Mouse (Mus musculus) ES-E14 (cell line): ENCODE data around the gene Polr2a. TPM values are rescaled to one million over a fixed set of nuclear protein-coding genes. Genes with fewer than 3 reads are reported as not detected.

ENCODE experiments used
- DNase-seq: peaks from one replicate; pipeline ENCODE4 v3.0.0-alpha.2; 2013; ENCODE audit warnings: low read depth, low spot score
- H3K27ac ChIP-seq: 2 replicates; pipeline ENCODE4 v1.5.1; 2012; ENCODE audit warnings: low read depth, mild to moderate bottlenecking, low read length, moderate library complexity, mixed read lengths; ENCODE audit not compliant: poor library complexity, insufficient read depth, severe bottlenecking
- H3K36me3 ChIP-seq: 2 replicates; pipeline ENCODE4 v1.6.1; 2012; ENCODE audit warnings: mild to moderate bottlenecking, low read length, moderate library complexity, mixed read lengths; ENCODE audit not compliant: control insufficient read depth, poor library complexity, insufficient read depth, severe bottlenecking
- H3K4me1 ChIP-seq, 2 experiments: fragments of 150-350 bp in 1 of 2; sonication (generic) in 1 of 2; 2 replicates each; pipeline ENCODE4 v1.6.1; 2012; ENCODE audit warnings: low read length in 2 of 2, mild to moderate bottlenecking in 1 of 2, mixed read lengths in 1 of 2; ENCODE audit not compliant: control insufficient read depth in 2 of 2, insufficient read depth in 2 of 2, poor library complexity in 1 of 2
- H3K4me3 ChIP-seq, 2 experiments: fragments of 150-350 bp in 1 of 2; sonication (generic) in 1 of 2; 2 replicates each; pipeline ENCODE4 v1.5.1; 2012; ENCODE audit warnings: low read length in 2 of 2, low read depth in 1 of 2, mild to moderate bottlenecking in 1 of 2, mixed read lengths in 1 of 2; ENCODE audit not compliant: insufficient read depth in 1 of 2, poor library complexity in 1 of 2, severe bottlenecking in 1 of 2
- H3K9ac ChIP-seq: 2 replicates; pipeline ENCODE4 v1.6.1; 2012; ENCODE audit warnings: low read depth, mild to moderate bottlenecking, low read length, mixed read lengths; ENCODE audit not compliant: poor library complexity, insufficient read depth, severe bottlenecking
- H3K9me3 ChIP-seq: fragments of 150-350 bp; sonication (generic); 2 replicates; pipeline ENCODE4 v1.6.1; 2012; ENCODE audit warnings: low read depth, mild to moderate bottlenecking, low read length; ENCODE audit not compliant: control insufficient read depth, insufficient read depth
- CHD2 ChIP-seq: IDR thresholded peaks from 2 replicates; pipeline ENCODE4 v1.6.1; 2014; ENCODE audit warnings: mild to moderate bottlenecking, low read depth, low read length, inconsistent platforms
- HCFC1 ChIP-seq: IDR thresholded peaks from 2 replicates; pipeline ENCODE4 v1.6.1; 2012; ENCODE audit warnings: low read length, inconsistent platforms, borderline replicate concordance; ENCODE audit not compliant: insufficient read depth
- MAFK ChIP-seq: IDR thresholded peaks from 2 replicates; pipeline ENCODE4 v1.6.1; 2014; ENCODE audit warnings: mild to moderate bottlenecking, low read depth, low read length, inconsistent platforms; ENCODE audit not compliant: insufficient read depth
- ZC3H11A ChIP-seq: IDR thresholded peaks from 2 replicates; pipeline ENCODE4 v1.6.1; 2012; ENCODE audit warnings: low read depth, mild to moderate bottlenecking, inconsistent platforms, low read length, borderline replicate concordance
- ZNF384 ChIP-seq: IDR thresholded peaks from 2 replicates; pipeline ENCODE4 v1.6.1; 2012; ENCODE audit warnings: low read depth, low read length, inconsistent platforms
- in situ Hi-C, 2 experiments: fragments of 600-800 bp; cut with MboI; formaldehyde crosslinking; loops; one replicate each; pipeline ENCODE4 v1.15.1; 2025; ENCODE audit warnings: low sequenced_read_pairs in 2 of 2, inconsistent platforms in 1 of 2; ENCODE audit not compliant: unreplicated experiment in 2 of 2
- total RNA-seq: library from RNA; depleted of rRNA; stranded (reverse); fragments of 300-350 nt; gene quantifications from 2 replicates; pipeline ENCODE4 v1.2.3, GENCODE M21; 2012; rRNA removed

Polr2a gene
- total RNA-seq = 71.9 and 74.2 TPM in 2 replicates

GRCm38 (mm10) chr11:69758478-69758970 is at the start of gene Polr2a:
Gene Polr2a (minus strand): TSS chr11:69758637.
- peak; percentile 87 for DNase-seq
- peak; percentile 80; the same call in 1 of the 2 replicates for TF ChIP-seq HCFC1
- no peak for TF ChIP-seq ZC3H11A
- TF ChIP-seq MAFK = no peak
- TF ChIP-seq CHD2 = peak; percentile 14; the same call in 1 of the 2 replicates
- TF ChIP-seq ZNF384 = no peak
- peak within 1 kb of the TSS; percentile 96 for H3K9ac ChIP-seq
- H3K4me3 ChIP-seq = peak within 1 kb of the TSS; percentile 83 to 85
- H3K27ac ChIP-seq = peak within 1 kb of the TSS; percentile 96
- in situ Hi-C loops = no loop called here
- peaks cover 6 to 7% of the 10 kb centered on the region in 2 experiments; a peak in 3 of 4 replicates for H3K4me1 ChIP-seq
- peaks cover 2% of the 10 kb centered on the region for H3K36me3 ChIP-seq
- H3K9me3 ChIP-seq = no peaks in the 10 kb centered on the region

GRCm38 (mm10) chr11:69807641-69808040 is 49.2 kb upstream of the Polr2a start:
- in situ Hi-C loops = loop anchor here in 1 of 2 experiments (10.0 kb wide), 1 partner anchor 67 kb away; the partner anchor contains the start of gene Tmem95
- TF ChIP-seq HCFC1 (no peak), ZNF384 (no peak), ZC3H11A (no peak), CHD2 (no peak), MAFK (no peak)
- H3K9me3 ChIP-seq = no peaks in the 10 kb centered on the region
- no peak overlapping the region for H3K27ac ChIP-seq
- H3K4me1 ChIP-seq = peaks cover 3 to 7% of the 10 kb centered on the region in 2 experiments; a peak in 3 of 4 replicates
- no peaks in the 10 kb centered on the region; the same call in 1 of the 2 replicates for H3K36me3 ChIP-seq
- no peak overlapping the region for H3K9ac ChIP-seq
- no peak for DNase-seq
- no peak overlapping the region for H3K4me3 ChIP-seq

- in situ Hi-C loops = loop anchor here in 1 of 2 experiments (10.0 kb wide), 1 partner anchor 68 kb away; the partner anchor contains the start of gene Tmem95
- DNase-seq = no peak
These were observed 47.9 kb upstream of the Polr2a start for GRCm38 (mm10) chr11:69806378-69806777.

GRCm38 (mm10) chr11:69804972-69805909 is 46.8 kb upstream of the Polr2a start, which contains the start of gene Tmem102:
Gene Tmem102 (minus strand): TSS chr11:69805624.
- Histone ChIP-seq H3K9me3 (no peaks in the 10 kb centered on the region), H3K9ac (peak within 1 kb of the TSS; percentile 21; the same call in 1 of the 2 replicates), H3K4me3 (peak within 1 kb of the TSS; percentile 62 to 92), H3K36me3 (no peaks in the 10 kb centered on the region; the same call in 1 of the 2 replicates), H3K4me1 (peaks cover 3 to 10% of the 10 kb centered on the region in 2 experiments; a peak in 3 of 4 replicates), H3K27ac (no peak within 1 kb of the TSS)
- no peak for DNase-seq
- TF ChIP-seq ZC3H11A (no peak), ZNF384 (peak; percentile 84), CHD2 (no peak), MAFK (peak; percentile 68; the same call in 1 of the 2 replicates), HCFC1 (peak; percentile 88)
- in situ Hi-C loops = loop anchor here in 1 of 2 experiments (10.0 kb wide), 1 partner anchor 70 kb away; the partner anchor contains the start of gene Tmem95

More at GRCm38 (mm10) chr11:69806378-69806777, 47.9 kb upstream of the Polr2a start:
- no peak overlapping the region for H3K27ac ChIP-seq
- no peaks in the 10 kb centered on the region; the same call in 1 of the 2 replicates for H3K36me3 ChIP-seq
- H3K4me3 ChIP-seq = no peak overlapping the region
- H3K9me3 ChIP-seq = no peaks in the 10 kb centered on the region
- H3K4me1 ChIP-seq = peaks cover 3 to 10% of the 10 kb centered on the region in 2 experiments; a peak in 3 of 4 replicates
- TF ChIP-seq MAFK (no peak), ZC3H11A (no peak), HCFC1 (no peak), ZNF384 (no peak), CHD2 (no peak)
- no peak overlapping the region for H3K9ac ChIP-seq
